Mouse (Mus musculus): ENCODE results near the gene Sox5.

DNA sequence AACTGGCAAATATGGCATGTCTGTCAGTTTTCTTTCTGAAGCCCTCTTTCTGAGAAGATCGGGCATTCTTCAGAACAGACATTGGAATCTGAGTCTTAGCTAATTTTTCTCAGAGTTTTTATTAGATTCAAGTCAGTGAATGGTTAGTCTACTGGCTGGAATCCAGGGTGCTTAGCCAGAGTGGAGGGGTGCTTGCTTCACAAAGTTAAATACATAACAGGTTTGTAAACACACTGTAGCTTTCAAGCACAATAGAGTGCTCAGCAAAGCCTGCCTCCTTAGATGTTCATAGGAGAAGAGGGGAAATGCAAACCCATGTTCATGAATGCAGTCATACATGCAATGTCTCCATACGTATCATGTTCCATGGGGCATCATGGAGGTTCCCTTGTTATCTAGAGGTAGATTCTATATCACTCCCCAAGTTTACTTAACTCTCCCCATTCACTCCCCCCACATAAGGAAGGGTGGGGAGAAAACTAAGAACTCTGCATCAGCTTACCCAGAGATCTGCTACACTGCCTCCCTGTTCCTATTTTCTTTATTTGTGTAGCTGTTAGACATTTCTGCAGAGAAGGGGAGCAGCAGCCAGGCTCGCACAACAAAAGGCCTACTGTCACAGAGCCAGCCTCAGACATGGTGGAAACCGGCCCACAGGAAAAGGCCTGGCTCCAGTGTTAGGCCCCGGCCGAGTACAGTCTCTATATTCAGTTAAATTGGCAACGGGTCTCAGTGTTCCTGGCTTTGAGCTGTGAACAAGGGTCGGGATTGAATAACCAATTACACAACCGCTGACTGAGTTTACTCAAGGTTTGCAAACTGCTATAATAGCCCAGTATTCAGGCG is 725.3 kb downstream of the Sox5 start:
- TF ChIP-seq CTCF (IDR thresholded peaks at IDR 0.05) (no peak), POLR2A (IDR thresholded peaks at IDR 0.05; ENCODE audit: insufficient read depth, low read depth, low read length) (no peak)

Data from heart, adult 2 months (tissue).